Mouse (Mus musculus) spleen, adult 2 months (tissue): Measurements from ENCODE around the gene Pelo. TPM values are rescaled to one million over a fixed set of nuclear protein-coding genes. Genes with fewer than 3 reads are reported as not detected.

ENCODE experiments used
- DNase-seq, 2 experiments: peaks; one replicate each; pipeline versions ENCODE4 v3.0.0 to v3.0.0-alpha.2; 2012 to 2021; ENCODE audit warnings: low spot score in 2 of 2, low read depth in 1 of 2
- H3K27ac ChIP-seq: fragments of 200-500 bp; 2 replicates; pipeline ENCODE4 v1.5.1; 2012; ENCODE audit warnings: low read length, inconsistent platforms; ENCODE audit not compliant: insufficient read depth
- H3K27me3 ChIP-seq: fragments of 200-500 bp; 2 replicates; pipeline ENCODE4 v1.6.1; 2012; ENCODE audit warnings: mild to moderate bottlenecking, moderate library complexity, low read length, inconsistent platforms; ENCODE audit not compliant: control insufficient read depth, insufficient read depth
- H3K36me3 ChIP-seq: fragments of 200-500 bp; 2 replicates; pipeline ENCODE4 v1.6.1; 2012; ENCODE audit warnings: mild to moderate bottlenecking, low read length, inconsistent platforms; ENCODE audit not compliant: control insufficient read depth, insufficient read depth
- H3K4me1 ChIP-seq: fragments of 200-500 bp; 2 replicates; pipeline ENCODE4 v1.6.1; 2011; ENCODE audit warnings: inconsistent platforms; ENCODE audit not compliant: control insufficient read depth, insufficient read depth, insufficient read length
- H3K4me3 ChIP-seq: fragments of 200-500 bp; 2 replicates; pipeline ENCODE4 v1.5.1; 2011; ENCODE audit warnings: mild to moderate bottlenecking, inconsistent platforms; ENCODE audit not compliant: insufficient read depth, insufficient read length; ENCODE audit errors: extremely low read depth
- CTCF ChIP-seq: fragments of 200-500 bp; IDR thresholded peaks from 2 replicates; pipeline ENCODE4 v1.5.1; 2011; ENCODE audit warnings: mild to moderate bottlenecking, inconsistent platforms; ENCODE audit not compliant: insufficient read depth, insufficient read length, insufficient replicate concordance; ENCODE audit errors: extremely low read depth
- POLR2A ChIP-seq: fragments of 200-500 bp; IDR thresholded peaks from 2 replicates; pipeline ENCODE4 v1.6.1; 2011; ENCODE audit warnings: low read depth, low read length, inconsistent platforms
- WGBS: fragments of 180-500 bp; shearing (Covaris S2); methylation state at CpG from one replicate; pipeline ENCODE4 v1.1.7; 2018; 5-methylcytosine and 5-hydroxymethylcytosine counted together
- polyA plus RNA-seq: library from polyadenylated mRNA; depleted of rRNA; stranded (reverse); fragments of >200 nt; gene quantifications from 2 replicates; pipeline ENCODE4 v1.2.3, GENCODE M21; 2012

Pelo gene
- polyA plus RNA-seq, 1 experiment, result 17.3 TPM

- Histone ChIP-seq H3K27me3 (no peaks in the 10 kb centered on the region), H3K4me3 (peak overlapping the region; percentile 72; the same call in 1 of the 2 replicates), H3K4me1 (peaks cover 9% of the 10 kb centered on the region; the same call in 1 of the 2 replicates), H3K36me3 (peaks cover 2% of the 10 kb centered on the region; the same call in 1 of the 2 replicates), H3K27ac (no peak overlapping the region)
- TF ChIP-seq POLR2A (no peak), CTCF (no peak)
- DNase-seq, result no peak
- WGBS, result 61% methylated on average over 11 of the region's 11 CpGs
Observed at GRCm38 (mm10) chr13:115089020-115089394, 979 bp downstream of the Pelo start.

GRCm38 (mm10) chr13:115085974-115086373 is 4.0 kb downstream of the Pelo start:
- H3K27ac ChIP-seq, result no peak overlapping the region
- no peaks in the 10 kb centered on the region for H3K27me3 ChIP-seq
- no peak overlapping the region for H3K4me3 ChIP-seq
- WGBS, result 71% methylated on average over 6 of the region's 6 CpGs
- TF ChIP-seq POLR2A (no peak), CTCF (no peak)
- H3K4me1 ChIP-seq, result peaks cover 9% of the 10 kb centered on the region; the same call in 1 of the 2 replicates
- peaks cover 2% of the 10 kb centered on the region; the same call in 1 of the 2 replicates for H3K36me3 ChIP-seq
- no peak for DNase-seq

DNA sequence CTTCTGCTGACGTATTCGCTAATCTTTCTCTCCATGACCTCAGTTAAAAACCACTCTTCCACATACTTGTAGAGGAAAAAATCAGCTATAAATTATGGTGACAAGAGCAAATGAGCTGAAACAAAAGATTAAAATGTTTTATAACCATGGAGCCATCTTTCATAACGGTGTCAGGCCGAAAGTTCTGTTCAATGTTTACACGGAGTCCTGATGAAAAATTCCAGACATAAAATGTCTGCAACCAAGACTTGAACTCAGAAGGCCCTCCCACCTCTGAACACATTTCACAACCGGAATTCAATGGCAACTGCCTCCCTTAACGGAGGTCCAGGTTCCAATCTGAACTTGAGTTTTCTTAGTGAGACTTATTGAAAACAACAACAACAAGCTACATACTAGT is 7.6 kb downstream of the Pelo start:
- no peaks in the 10 kb centered on the region; the same call in 1 of the 2 replicates for H3K4me1 ChIP-seq
- no peak for TF ChIP-seq CTCF
- TF ChIP-seq POLR2A, result no peak
- H3K36me3 ChIP-seq, result no peaks in the 10 kb centered on the region
- WGBS, result 89% methylated on average over 7 of the region's 7 CpGs
- no peak overlapping the region for H3K4me3 ChIP-seq
- no peaks in the 10 kb centered on the region for H3K27me3 ChIP-seq
- no peak for DNase-seq
- H3K27ac ChIP-seq, result no peak overlapping the region

DNA sequence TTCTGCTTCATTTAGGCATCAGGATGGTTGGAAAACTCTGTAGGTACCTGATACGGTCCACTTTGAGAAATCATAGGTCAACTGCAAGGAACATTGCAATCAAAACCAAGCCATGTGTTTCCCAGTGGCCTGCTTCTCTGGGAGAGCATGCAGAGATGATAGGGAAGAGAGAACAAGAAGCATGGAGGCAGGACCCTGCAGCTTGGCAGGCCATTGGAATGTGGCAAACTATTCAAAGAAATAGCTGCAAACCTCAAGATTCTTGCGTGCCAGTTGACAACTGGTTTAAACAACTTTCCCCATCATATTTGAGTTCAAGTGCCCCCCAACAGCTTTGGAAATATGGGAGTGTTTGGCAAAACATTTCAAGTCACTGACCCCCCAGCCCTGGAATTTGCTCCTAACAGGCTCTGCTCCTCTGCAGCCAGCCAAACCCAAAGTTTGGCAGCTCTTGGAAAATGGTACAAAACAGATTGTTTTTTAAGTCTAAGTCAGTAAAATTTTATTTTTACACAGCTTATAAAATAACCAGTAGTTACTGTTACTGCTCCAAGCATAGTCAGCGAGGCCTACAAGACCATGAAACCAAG is 9.9 kb downstream of the Pelo start:
- no peak for TF ChIP-seq CTCF
- no peak for TF ChIP-seq POLR2A
- no peaks in the 10 kb centered on the region for H3K4me1 ChIP-seq
- WGBS, result 85% methylated on average over 3 of the region's 3 CpGs
- no peak overlapping the region for H3K4me3 ChIP-seq
- H3K27me3 ChIP-seq, result no peaks in the 10 kb centered on the region
- DNase-seq, result no peak
- H3K36me3 ChIP-seq, result no peaks in the 10 kb centered on the region
- 0 out of 2 replicates have a peak overlapping the region, but pooled peaks have one; percentile 46 for H3K27ac ChIP-seq

- 78% methylated on average over 6 of the region's 6 CpGs for WGBS
Observed at GRCm38 (mm10) chr13:115078997-115079685, 10.8 kb downstream of the Pelo start.

GRCm38 (mm10) chr13:115077346-115078134 is 12.4 kb downstream of the Pelo start:
- WGBS, result 49% methylated on average over 9 of the region's 9 CpGs
- H3K27me3 ChIP-seq, result no peaks in the 10 kb centered on the region

More at GRCm38 (mm10) chr13:115078997-115079685, 10.8 kb downstream of the Pelo start:
- Histone ChIP-seq H3K36me3 (no peaks in the 10 kb centered on the region), H3K4me1 (no peaks in the 10 kb centered on the region; the same call in 1 of the 2 replicates), H3K27me3 (no peaks in the 10 kb centered on the region), H3K4me3 (no peak overlapping the region), H3K27ac (no peak overlapping the region)
- no peak for TF ChIP-seq CTCF
- no peak for TF ChIP-seq POLR2A
- no peak for DNase-seq

More at GRCm38 (mm10) chr13:115077346-115078134, 12.4 kb downstream of the Pelo start:
- Histone ChIP-seq H3K4me1 (no peaks in the 10 kb centered on the region; the same call in 1 of the 2 replicates), H3K36me3 (no peaks in the 10 kb centered on the region), H3K27ac (no peak overlapping the region; the same call in 1 of the 2 replicates), H3K4me3 (no peak overlapping the region)
- TF ChIP-seq POLR2A (no peak), CTCF (no peak)
- DNase-seq, result no peak
